Mouse (Mus musculus) hindbrain, embryonic 15.5 days (tissue): ENCODE measurements around the gene Tmem191c. TPM values are rescaled to one million over a fixed set of nuclear protein-coding genes. Genes with fewer than 3 reads are reported as not detected.

Experiments used
- polyA plus RNA-seq: library from polyadenylated mRNA; unstranded; fragments of >200 nt; fragmentation: Nextera tagmentation; extraction: Ambion mirVana; gene quantifications from 2 replicates; pipeline ENCODE4 v1.2.1, GENCODE M21; 2015

Gene Tmem191c
- polyA plus RNA-seq, 1 experiment from 2014 or later: 81.9 TPM

Other genes starting within 250 kb of the Tmem191c start
- gene Ypel1, start 206.4 kb upstream of the Tmem191c start, polyA plus RNA-seq: 120 and 131 TPM in 2 replicates
- 142 and 148 TPM in 2 replicates for gene Ppil2, start 164.8 kb upstream of the Tmem191c start, polyA plus RNA-seq
- 12.4 and 18.7 TPM in 2 replicates for gene 2610318N02Rik, start 150.9 kb upstream of the Tmem191c start, polyA plus RNA-seq
- 37.4 and 38.3 TPM in 2 replicates for gene Sdf2l1, start 143.7 kb upstream of the Tmem191c start, polyA plus RNA-seq
- 44.3 and 48.1 TPM in 2 replicates for gene Ydjc, start 131.5 kb upstream of the Tmem191c start, polyA plus RNA-seq
- gene Ccdc116, start 128.8 kb upstream of the Tmem191c start, polyA plus RNA-seq: 3.4 and 4.1 TPM in 2 replicates
- gene Ube2l3, start 73.4 kb upstream of the Tmem191c start, polyA plus RNA-seq: 281 and 286 TPM in 2 replicates
- gene Rimbp3, start 67.5 kb upstream of the Tmem191c start, polyA plus RNA-seq: 1.8 and 1.9 TPM in 2 replicates
- 7.3 and 7.5 TPM in 2 replicates for gene Hic2, start 42.5 kb upstream of the Tmem191c start, polyA plus RNA-seq
- gene Serpind1, start 55.3 kb downstream of the Tmem191c start, polyA plus RNA-seq: 3.6 and 4.4 TPM in 2 replicates
- 22.4 and 23.4 TPM in 2 replicates for gene Snap29, start 129.9 kb downstream of the Tmem191c start, polyA plus RNA-seq
- gene Pi4ka, start 130.2 kb downstream of the Tmem191c start, polyA plus RNA-seq: 64.0 and 69.7 TPM in 2 replicates
- gene Crkl, start 175.9 kb downstream of the Tmem191c start, polyA plus RNA-seq: 79.6 and 85.2 TPM in 2 replicates
- 11.7 and 13.3 TPM in 2 replicates for gene Aifm3, start 213.5 kb downstream of the Tmem191c start, polyA plus RNA-seq
- gene Lztr1, start 232.6 kb downstream of the Tmem191c start, polyA plus RNA-seq: 134 and 136 TPM in 2 replicates